Mouse (Mus musculus) urinary bladder, postnatal 0 days (tissue): ENCODE results near the gene Sis. TPM values are rescaled to one million over a fixed set of nuclear protein-coding genes. Genes with fewer than 3 reads are reported as not detected.

Experiments used
- polyA plus RNA-seq: library from polyadenylated mRNA; unstranded; fragments of >200 nt; fragmentation: Nextera tagmentation; extraction: Ambion mirVana; gene quantifications from 2 replicates; pipeline ENCODE4 v1.2.1, GENCODE M21; 2015

The Sis gene
- polyA plus RNA-seq = not detected in 2 replicates

DNA sequence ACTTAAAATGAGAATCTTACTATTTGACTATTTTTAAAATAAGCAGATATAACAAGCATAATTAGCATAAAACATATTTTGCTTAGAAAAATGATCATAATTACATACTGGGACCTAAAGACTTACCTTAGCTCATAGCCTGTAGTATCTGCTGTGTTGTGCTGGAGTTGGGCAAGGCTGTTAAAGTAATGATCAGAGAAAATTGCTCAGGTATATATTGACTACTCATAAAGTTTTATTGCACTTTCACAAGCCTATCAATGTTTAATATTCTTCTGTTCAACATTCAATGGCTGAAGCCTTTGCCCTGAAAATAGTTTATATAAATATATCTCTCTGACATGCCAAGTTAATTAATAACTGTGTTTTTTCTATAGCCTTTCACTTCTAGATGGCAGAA, at the start of gene Sis:
Gene Sis, minus strand, starts transcription at position 189 of the 400 bp plus-strand sequence.

Other genes starting within 250 kb of the Sis start
- gene Slitrk3, start 89.9 kb upstream of the Sis start, polyA plus RNA-seq = 1.0 and 1.9 TPM in 2 replicates